Mouse (Mus musculus): ENCODE measurements around the gene Drc7.

The Drc7 gene

DNA sequence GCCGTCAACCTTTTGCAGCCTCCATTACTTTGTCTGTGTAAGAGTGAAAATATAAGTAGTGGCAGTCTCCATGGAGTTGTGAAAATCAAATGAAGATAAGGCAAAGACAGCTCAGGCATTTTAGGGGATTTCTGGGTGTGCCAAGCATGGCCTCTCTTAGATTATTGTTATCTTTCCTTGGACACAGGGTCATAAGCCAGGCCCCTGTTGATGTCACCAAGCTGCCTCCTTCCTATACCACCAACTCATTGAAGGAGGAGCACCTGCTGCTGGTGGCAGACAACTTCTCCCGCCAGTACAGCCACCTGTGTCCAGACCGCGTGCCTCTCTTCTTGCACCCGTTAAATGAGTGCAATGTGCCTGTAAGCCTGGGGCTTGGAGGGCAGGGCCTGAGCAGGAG is 1.5 kb downstream of the Drc7 start:
- no peak for ATAC-seq (ENCODE audit: insufficient number of reproducible peaks, low FRiP score, low TSS enrichment)

GRCm38 (mm10) chr8:95058661-95059060 is 3.8 kb downstream of the Drc7 start:
- no peak for ATAC-seq (ENCODE audit: insufficient number of reproducible peaks, low FRiP score, low TSS enrichment)

DNA sequence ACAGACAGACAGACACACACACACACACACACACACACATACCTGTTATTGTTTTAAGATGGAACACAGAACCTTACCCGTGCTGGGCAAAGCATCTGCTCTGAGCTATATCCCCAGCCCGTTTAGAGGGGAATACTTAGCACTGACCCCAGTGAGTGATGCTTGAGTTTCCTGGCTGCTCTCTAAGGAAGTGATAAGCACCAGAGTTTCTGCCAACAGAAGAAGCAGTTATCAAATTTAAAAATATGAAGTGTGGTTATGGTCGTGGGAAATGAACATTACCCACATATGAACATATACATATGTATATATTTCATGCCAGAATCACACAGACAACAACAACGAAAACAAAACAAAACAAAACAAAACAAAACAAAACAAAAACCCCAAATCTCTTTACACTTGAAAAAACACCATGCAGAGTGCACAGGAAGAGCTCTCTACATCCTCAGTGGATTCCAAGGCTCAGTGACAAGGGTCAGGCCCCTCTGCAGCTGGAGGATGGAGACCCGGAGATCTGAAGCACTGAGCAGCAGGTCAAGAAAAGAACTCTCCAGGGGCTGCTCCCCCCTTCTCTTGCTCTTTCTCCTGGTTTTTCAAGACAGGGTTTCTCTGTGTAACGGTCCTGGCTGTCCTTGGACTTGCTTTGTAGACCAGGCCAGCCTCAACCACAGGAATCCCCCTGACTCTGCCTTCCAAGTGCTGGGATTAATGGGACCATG is 5.1 kb downstream of the Drc7 start:
- ATAC-seq (ENCODE audit: insufficient number of reproducible peaks, low FRiP score, low TSS enrichment) = no peak

DNA sequence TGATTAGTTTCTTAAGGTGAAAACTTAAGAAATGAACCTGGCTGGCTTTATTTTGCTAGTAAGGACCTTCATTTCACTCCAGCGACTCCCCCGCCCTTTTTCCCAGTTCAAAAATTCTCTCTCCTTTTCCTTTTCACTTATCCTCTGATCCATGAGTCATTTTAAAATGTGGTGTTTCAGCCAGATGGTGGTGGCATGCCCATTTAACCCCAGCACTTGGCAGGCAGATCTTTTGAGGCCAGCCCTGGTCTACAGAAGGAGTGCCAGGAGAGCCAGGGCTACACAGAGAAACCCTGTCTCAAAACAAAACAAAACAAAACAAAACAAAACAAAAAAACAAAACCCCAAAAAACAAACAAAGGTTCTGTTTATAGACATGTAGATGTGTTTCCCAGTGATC is 9.6 kb downstream of the Drc7 start:
- ATAC-seq (ENCODE audit: insufficient number of reproducible peaks, low FRiP score, low TSS enrichment) = peak; percentile 88

- no peak for ATAC-seq (ENCODE audit: insufficient number of reproducible peaks, low FRiP score, low TSS enrichment)
Observed at GRCm38 (mm10) chr8:95067582-95067981, 12.7 kb downstream of the Drc7 start.

- ATAC-seq (ENCODE audit: insufficient number of reproducible peaks, low FRiP score, low TSS enrichment) = no peak
Observed at GRCm38 (mm10) chr8:95075504-95075903, 20.6 kb downstream of the Drc7 start.

DNA sequence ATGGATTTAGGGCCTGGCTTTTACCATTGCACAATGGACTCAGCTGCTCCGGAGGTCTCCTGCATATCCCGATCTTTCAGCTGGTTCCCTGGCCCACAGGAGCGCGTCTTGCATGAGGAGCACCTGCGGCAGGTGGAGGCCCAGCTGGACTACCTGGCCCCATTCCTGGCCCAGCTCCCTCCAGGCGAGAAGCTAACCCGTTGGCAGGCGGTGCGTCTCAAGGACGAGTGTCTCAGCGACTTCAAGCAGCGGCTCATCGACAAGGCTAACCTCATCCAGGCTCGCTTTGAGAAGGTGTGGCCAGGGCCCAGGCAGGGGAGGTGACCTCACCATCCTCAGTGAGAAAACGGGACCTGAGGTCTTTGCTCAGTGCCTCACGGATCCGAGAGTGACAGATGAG is 21.2 kb downstream of the Drc7 start:
- ATAC-seq (ENCODE audit: insufficient number of reproducible peaks, low FRiP score, low TSS enrichment) = peak; percentile 3; the same call in 1 of the 2 replicates

DNA sequence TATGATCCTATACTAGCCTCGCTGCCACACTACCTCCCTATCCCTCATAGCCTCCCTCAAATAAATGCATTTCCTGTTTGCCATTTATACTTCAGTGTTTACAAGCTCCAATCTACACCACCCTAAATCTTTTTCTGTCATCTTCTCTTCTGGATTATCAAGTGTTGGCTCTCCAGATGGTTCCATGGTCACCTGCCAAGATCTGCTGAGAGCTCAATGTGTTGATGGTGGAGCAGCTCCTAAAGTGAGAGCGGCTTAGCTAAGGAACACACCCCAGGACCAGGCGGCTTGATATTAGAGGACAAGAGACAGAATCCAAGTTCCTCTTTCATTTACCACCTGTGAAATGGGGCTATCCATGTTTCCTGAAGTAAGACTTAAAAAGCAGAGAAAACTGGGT is 23.2 kb downstream of the Drc7 start:
- ATAC-seq (ENCODE audit: insufficient number of reproducible peaks, low FRiP score, low TSS enrichment) = no peak

GRCm38 (mm10) chr8:95079305-95079704 is 24.4 kb downstream of the Drc7 start:
- ATAC-seq (ENCODE audit: insufficient number of reproducible peaks, low FRiP score, low TSS enrichment) = no peak

- peak; percentile 90 for ATAC-seq (ENCODE audit: insufficient number of reproducible peaks, low FRiP score, low TSS enrichment)
Observed at GRCm38 (mm10) chr8:95080381-95081341, 25.8 kb downstream of the Drc7 start, which contains the start of gene Katnb1. Gene Katnb1, plus strand, starts transcription at chr8:95081186.

GRCm38 (mm10) chr8:95081650-95082049 is 26.7 kb downstream of the Drc7 start:
- ATAC-seq (ENCODE audit: insufficient number of reproducible peaks, low FRiP score, low TSS enrichment) = no peak

GRCm38 (mm10) chr8:95084261-95084660 is 29.4 kb downstream of the Drc7 start:
- ATAC-seq (ENCODE audit: insufficient number of reproducible peaks, low FRiP score, low TSS enrichment) = no peak

DNA sequence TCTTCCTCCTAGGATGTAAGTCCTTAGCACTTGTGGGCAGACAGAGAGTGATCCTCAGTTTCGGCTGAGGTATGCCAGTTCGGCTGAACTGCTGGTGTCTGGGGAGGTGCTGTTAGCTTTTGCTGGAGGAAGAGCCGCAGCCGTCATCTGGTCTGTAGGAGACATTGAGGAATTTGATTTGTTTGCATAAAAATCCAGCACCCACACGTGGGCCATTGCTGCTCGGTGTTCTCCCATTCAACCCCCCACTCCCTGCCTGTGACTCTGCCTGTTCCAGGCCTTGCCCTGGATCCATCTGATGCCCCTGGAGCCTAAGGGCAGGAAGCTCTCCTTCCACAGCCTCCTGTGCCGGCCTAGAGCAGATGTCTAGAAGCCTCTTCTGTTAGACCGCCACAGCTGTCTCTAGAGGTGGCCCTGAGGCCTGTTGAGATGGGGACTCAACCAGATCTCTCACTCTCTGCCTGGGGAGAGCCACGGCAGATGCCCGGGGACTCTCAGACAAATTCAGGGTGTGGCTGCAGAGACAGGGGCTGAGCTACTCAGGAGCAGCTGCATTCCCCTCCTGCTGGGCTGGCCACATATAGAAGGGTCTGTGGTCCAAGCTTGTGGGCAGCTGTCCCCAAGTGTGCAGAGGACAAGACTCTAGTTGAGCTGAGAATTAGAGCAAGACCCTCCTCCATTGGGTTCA is 30.0 kb downstream of the Drc7 start:
- no peak for ATAC-seq (ENCODE audit: insufficient number of reproducible peaks, low FRiP score, low TSS enrichment)

- ATAC-seq (ENCODE audit: insufficient number of reproducible peaks, low FRiP score, low TSS enrichment) = no peak
Observed at GRCm38 (mm10) chr8:95085432-95086141, 30.7 kb downstream of the Drc7 start.

DNA sequence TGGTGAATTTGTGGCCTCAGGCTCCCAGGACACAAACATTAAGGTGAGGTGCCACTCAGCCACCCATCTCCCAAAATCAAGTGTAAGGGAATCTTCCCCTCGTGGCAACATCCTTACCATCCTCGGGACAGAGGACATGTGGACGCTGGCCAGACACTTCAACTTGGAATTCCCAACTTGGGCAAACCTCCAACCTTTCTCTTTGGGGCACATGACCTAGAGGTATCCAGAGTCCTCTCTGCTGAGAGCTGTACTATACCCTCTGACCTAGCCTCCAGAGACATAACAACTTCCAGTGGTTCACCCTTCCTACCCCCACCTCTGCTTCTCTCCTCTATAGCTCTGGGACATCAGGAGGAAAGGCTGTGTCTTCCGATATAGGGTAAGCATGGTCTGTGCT is 38.7 kb downstream of the Drc7 start:
- no peak for ATAC-seq (ENCODE audit: insufficient number of reproducible peaks, low FRiP score, low TSS enrichment)

DNA sequence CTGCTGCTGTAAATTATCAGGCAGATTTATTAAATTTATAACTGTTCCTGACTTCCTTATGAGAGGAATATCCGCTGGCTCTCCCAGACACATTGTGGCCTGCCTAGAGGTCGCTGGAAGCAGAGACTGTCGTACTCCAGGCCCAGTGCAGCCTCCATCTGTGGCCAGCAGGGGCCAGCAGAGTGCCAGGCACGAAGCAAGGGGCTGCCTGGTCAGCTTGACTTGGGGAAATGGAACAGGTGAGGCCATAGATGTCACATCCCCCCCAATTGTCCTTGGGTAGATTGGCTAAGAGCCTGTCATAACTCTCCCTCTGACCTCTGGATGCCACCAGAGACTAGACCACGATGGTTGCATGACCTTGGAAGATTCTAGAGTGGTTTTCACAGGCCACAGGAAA is 44.1 kb downstream of the Drc7 start:
- ATAC-seq (ENCODE audit: insufficient number of reproducible peaks, low FRiP score, low TSS enrichment) = 0 out of 2 replicates have a peak, but pooled peaks have one; percentile 39

- ATAC-seq (ENCODE audit: insufficient number of reproducible peaks, low FRiP score, low TSS enrichment) = no peak
Observed at GRCm38 (mm10) chr8:95101972-95102371, 47.1 kb downstream of the Drc7 start.

- ATAC-seq (ENCODE audit: insufficient number of reproducible peaks, low FRiP score, low TSS enrichment) = no peak
Observed at GRCm38 (mm10) chr8:95107306-95107705, 52.4 kb downstream of the Drc7 start.

DNA sequence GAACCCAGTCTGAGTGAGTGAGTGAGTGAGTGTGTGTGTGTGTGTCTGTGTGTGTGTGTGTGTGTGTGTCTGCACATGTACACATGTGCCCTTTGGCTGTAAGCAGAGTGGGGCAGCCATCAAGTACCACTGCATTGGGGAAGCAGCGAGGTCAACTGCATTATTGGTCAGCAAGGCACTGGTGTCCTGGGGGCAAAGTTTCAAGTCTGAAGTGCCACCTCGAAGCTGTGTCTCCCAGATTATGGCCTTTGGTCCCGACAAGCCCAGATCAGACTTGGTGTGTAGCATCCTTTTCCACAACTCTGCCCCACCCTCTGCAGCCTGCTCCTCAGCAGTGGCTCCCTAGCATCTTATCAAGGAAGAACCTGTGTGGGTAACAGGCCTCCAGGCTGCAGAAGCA is 57.7 kb downstream of the Drc7 start:
- ATAC-seq (ENCODE audit: insufficient number of reproducible peaks, low FRiP score, low TSS enrichment) = no peak

DNA sequence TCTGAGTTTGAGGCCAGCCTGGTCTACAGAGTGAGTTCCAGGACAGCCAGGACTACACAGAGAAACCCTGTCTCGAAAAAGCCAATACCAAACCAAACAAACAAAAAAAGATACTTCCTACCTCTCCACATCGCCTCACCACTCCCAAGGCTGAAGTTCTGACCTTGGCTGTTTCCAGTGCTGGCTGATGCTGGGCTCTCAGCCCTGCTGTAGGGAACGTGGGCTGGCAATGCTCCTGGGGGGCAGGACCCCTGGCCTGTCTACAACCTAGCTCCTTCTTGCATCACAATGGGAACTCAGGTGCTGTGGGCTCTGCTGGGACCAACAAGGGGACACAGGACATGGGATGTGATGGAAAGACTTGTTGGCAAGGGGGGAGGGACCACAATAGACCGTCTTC is 58.2 kb downstream of the Drc7 start:
- no peak for ATAC-seq (ENCODE audit: insufficient number of reproducible peaks, low FRiP score, low TSS enrichment)

Measured in cerebellum, adult (tissue).